Mouse (Mus musculus): Measurements from ENCODE around the gene Rab27a. TPM values are rescaled to one million over a fixed set of nuclear protein-coding genes. Genes with fewer than 3 reads are reported as not detected.

The Rab27a gene
- polyA plus RNA-seq, 1 experiment, result 0.06 TPM

DNA sequence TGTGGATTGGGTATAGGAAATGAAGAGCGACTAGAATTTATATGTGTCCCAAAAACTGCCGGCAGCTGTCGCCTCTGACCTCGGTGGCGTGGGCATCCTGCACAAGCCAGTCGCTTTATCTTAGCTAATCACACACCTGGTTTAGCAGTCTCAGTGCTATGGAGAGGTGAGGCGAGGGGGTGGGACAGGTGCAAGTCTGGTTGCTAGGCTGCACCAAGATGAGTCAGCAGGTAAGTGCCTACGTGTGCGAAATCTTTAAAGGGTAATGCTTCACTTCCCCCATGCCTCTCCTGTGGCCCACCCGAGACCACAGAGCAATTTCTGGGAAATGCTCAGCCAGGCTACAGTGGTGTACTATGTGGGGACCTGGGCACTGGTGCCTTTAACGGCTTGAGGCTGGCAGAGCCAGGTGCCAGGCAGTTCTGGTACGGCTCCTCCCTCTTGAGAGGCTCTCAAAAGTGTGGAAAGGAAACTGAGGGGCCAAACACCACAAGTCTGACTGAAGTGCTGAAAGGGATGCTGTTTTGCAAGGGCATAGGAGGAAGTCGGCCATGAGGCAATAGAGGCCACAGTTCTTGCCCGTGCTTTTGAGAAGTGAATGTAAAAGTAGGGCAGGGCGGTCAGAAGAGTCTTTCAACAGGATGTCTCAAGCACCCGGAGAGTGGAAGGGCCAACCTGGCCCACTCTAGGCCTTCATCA, 44.7 kb downstream of the Rab27a start:
- Histone ChIP-seq H3ac (ENCODE audit: control insufficient read depth, insufficient read length, low read depth) (no peak overlapping the region), H3K79me3 (ENCODE audit: low read depth) (no peaks in the 10 kb centered on the region), H3K4me3 (ENCODE audit: insufficient read depth, poor library complexity, severe bottlenecking) (no peak overlapping the region), H3K79me2 (ENCODE audit: control insufficient read depth, insufficient read depth) (no peaks in the 10 kb centered on the region), H3K36me3 (ENCODE audit: control insufficient read depth, insufficient read depth) (no peaks in the 10 kb centered on the region), H3K27me3 (ENCODE audit: control insufficient read depth, insufficient read depth, insufficient read length) (peaks cover 29% of the 10 kb centered on the region)
- TF ChIP-seq FOSL1 (IDR thresholded peaks at IDR 0.05; ENCODE audit: insufficient read depth, low read length, poor library complexity, severe bottlenecking) (no peak), MYOG (IDR thresholded peaks at IDR 0.05; ENCODE audit: control insufficient read depth, extremely low read depth, insufficient read length) (no peak), CEBPB (IDR thresholded peaks at IDR 0.05; ENCODE audit: low read depth) (no peak), USF1 (IDR thresholded peaks at IDR 0.05; ENCODE audit: low read depth) (no peak), MYOD1 (IDR thresholded peaks at IDR 0.05; ENCODE audit: control insufficient read depth, insufficient read length, low read depth) (no peak), MAX (IDR thresholded peaks at IDR 0.05) (no peak), CTCF (IDR thresholded peaks at IDR 0.05; ENCODE audit: control insufficient read depth, insufficient read depth, insufficient read length) (no peak)

GRCm38 (mm10) chr9:73090121-73090520, 45.5 kb downstream of the Rab27a start:
- Histone ChIP-seq H3K4me3 (ENCODE audit: insufficient read depth, poor library complexity, severe bottlenecking) (no peak overlapping the region), H3K79me3 (ENCODE audit: low read depth) (no peaks in the 10 kb centered on the region), H3ac (ENCODE audit: control insufficient read depth, insufficient read length, low read depth) (no peak overlapping the region), H3K27me3 (ENCODE audit: control insufficient read depth, insufficient read depth, insufficient read length) (peaks cover 35% of the 10 kb centered on the region), H3K79me2 (ENCODE audit: control insufficient read depth, insufficient read depth) (no peaks in the 10 kb centered on the region), H3K36me3 (ENCODE audit: control insufficient read depth, insufficient read depth) (no peaks in the 10 kb centered on the region)
- TF ChIP-seq MAX (IDR thresholded peaks at IDR 0.05), result no peak
- no peak for TF ChIP-seq USF1 (IDR thresholded peaks at IDR 0.05; ENCODE audit: low read depth)
- TF ChIP-seq CTCF (IDR thresholded peaks at IDR 0.05; ENCODE audit: control insufficient read depth, insufficient read depth, insufficient read length), result no peak
- TF ChIP-seq FOSL1 (IDR thresholded peaks at IDR 0.05; ENCODE audit: insufficient read depth, low read length, poor library complexity, severe bottlenecking), result no peak
- TF ChIP-seq MYOD1 (IDR thresholded peaks at IDR 0.05; ENCODE audit: control insufficient read depth, insufficient read length, low read depth), result no peak
- TF ChIP-seq MYOG (IDR thresholded peaks at IDR 0.05; ENCODE audit: control insufficient read depth, extremely low read depth, insufficient read length), result no peak
- TF ChIP-seq CEBPB (IDR thresholded peaks at IDR 0.05; ENCODE audit: low read depth), result no peak

DNA sequence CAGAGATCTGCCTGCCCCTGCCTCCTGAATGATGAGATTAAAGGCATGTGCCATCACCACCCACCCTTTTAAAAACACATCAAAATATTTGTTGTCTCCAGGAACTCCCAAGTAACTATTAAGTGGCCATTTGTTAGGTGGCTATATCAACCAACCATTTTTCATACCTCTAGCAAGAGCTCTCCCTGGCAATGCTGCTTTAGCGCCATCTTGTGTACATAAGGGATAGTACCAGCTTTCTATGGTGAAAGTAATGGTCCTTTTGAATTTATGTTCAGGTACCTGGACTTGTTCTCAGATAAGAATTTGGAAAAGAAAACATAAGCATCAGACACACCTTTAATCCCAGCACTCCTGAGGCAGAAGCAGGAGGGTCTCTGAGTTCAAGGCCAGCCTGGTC, 47.1 kb downstream of the Rab27a start:
- H3K36me3 ChIP-seq (ENCODE audit: control insufficient read depth, insufficient read depth), result no peaks in the 10 kb centered on the region
- no peaks in the 10 kb centered on the region for H3K79me2 ChIP-seq (ENCODE audit: control insufficient read depth, insufficient read depth)
- peaks cover 39% of the 10 kb centered on the region for H3K27me3 ChIP-seq (ENCODE audit: control insufficient read depth, insufficient read depth, insufficient read length)
- H3K4me3 ChIP-seq (ENCODE audit: insufficient read depth, poor library complexity, severe bottlenecking), result no peak overlapping the region
- no peak overlapping the region for H3ac ChIP-seq (ENCODE audit: control insufficient read depth, insufficient read length, low read depth)
- H3K79me3 ChIP-seq (ENCODE audit: low read depth), result no peaks in the 10 kb centered on the region
- TF ChIP-seq USF1 (IDR thresholded peaks at IDR 0.05; ENCODE audit: low read depth) (no peak), MYOG (IDR thresholded peaks at IDR 0.05; ENCODE audit: control insufficient read depth, extremely low read depth, insufficient read length) (no peak), CTCF (IDR thresholded peaks at IDR 0.05; ENCODE audit: control insufficient read depth, insufficient read depth, insufficient read length) (peak; percentile 24), FOSL1 (IDR thresholded peaks at IDR 0.05; ENCODE audit: insufficient read depth, low read length, poor library complexity, severe bottlenecking) (no peak), MYOD1 (IDR thresholded peaks at IDR 0.05; ENCODE audit: control insufficient read depth, insufficient read length, low read depth) (no peak)

GRCm38 (mm10) chr9:73094580-73094979, 49.9 kb downstream of the Rab27a start:
- no peaks in the 10 kb centered on the region for H3K79me3 ChIP-seq (ENCODE audit: low read depth)
- H3K27me3 ChIP-seq (ENCODE audit: control insufficient read depth, insufficient read depth, insufficient read length), result peaks cover 38% of the 10 kb centered on the region
- TF ChIP-seq MYOD1 (IDR thresholded peaks at IDR 0.05; ENCODE audit: control insufficient read depth, insufficient read length, low read depth) (no peak), USF1 (IDR thresholded peaks at IDR 0.05; ENCODE audit: low read depth) (no peak), CTCF (IDR thresholded peaks at IDR 0.05; ENCODE audit: control insufficient read depth, insufficient read depth, insufficient read length) (no peak), CEBPB (IDR thresholded peaks at IDR 0.05; ENCODE audit: low read depth) (no peak), FOSL1 (IDR thresholded peaks at IDR 0.05; ENCODE audit: insufficient read depth, low read length, poor library complexity, severe bottlenecking) (no peak), MAX (IDR thresholded peaks at IDR 0.05) (no peak), MYOG (IDR thresholded peaks at IDR 0.05; ENCODE audit: control insufficient read depth, extremely low read depth, insufficient read length) (no peak)
- H3K4me3 ChIP-seq (ENCODE audit: insufficient read depth, poor library complexity, severe bottlenecking), result no peak overlapping the region
- no peaks in the 10 kb centered on the region for H3K36me3 ChIP-seq (ENCODE audit: control insufficient read depth, insufficient read depth)
- H3ac ChIP-seq (ENCODE audit: control insufficient read depth, insufficient read length, low read depth), result no peak overlapping the region
- no peaks in the 10 kb centered on the region for H3K79me2 ChIP-seq (ENCODE audit: control insufficient read depth, insufficient read depth)

DNA sequence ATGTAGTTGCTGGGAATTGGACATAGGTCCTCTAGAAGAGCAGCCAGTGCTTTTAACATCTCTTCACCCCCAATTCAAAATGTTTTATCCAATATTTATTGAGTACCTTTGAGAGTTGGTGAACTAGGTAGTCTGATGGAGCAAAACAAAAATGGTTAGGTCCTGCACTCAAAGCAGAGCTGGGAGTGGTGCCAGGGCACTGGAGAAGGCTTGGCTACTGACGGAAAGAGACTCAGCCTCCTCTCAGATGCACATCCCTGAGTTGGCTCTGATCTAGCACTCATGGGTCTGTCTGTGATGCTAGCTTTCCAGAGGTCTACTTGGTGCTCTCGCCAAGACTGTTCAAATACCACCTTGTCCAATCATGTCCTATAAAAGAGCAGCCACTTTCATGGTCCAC, 53.2 kb downstream of the Rab27a start:
- Histone ChIP-seq H3ac (ENCODE audit: control insufficient read depth, insufficient read length, low read depth) (no peak overlapping the region), H3K36me3 (ENCODE audit: control insufficient read depth, insufficient read depth) (no peaks in the 10 kb centered on the region), H3K79me3 (ENCODE audit: low read depth) (no peaks in the 10 kb centered on the region), H3K27me3 (ENCODE audit: control insufficient read depth, insufficient read depth, insufficient read length) (peaks cover 36% of the 10 kb centered on the region), H3K4me3 (ENCODE audit: insufficient read depth, poor library complexity, severe bottlenecking) (no peak overlapping the region), H3K79me2 (ENCODE audit: control insufficient read depth, insufficient read depth) (no peaks in the 10 kb centered on the region)
- TF ChIP-seq FOSL1 (IDR thresholded peaks at IDR 0.05; ENCODE audit: insufficient read depth, low read length, poor library complexity, severe bottlenecking), result no peak
- TF ChIP-seq CTCF (IDR thresholded peaks at IDR 0.05; ENCODE audit: control insufficient read depth, insufficient read depth, insufficient read length), result no peak
- no peak for TF ChIP-seq MAX (IDR thresholded peaks at IDR 0.05)
- TF ChIP-seq CEBPB (IDR thresholded peaks at IDR 0.05; ENCODE audit: low read depth), result no peak
- no peak for TF ChIP-seq MYOG (IDR thresholded peaks at IDR 0.05; ENCODE audit: control insufficient read depth, extremely low read depth, insufficient read length)
- no peak for TF ChIP-seq USF1 (IDR thresholded peaks at IDR 0.05; ENCODE audit: low read depth)
- no peak for TF ChIP-seq MYOD1 (IDR thresholded peaks at IDR 0.05; ENCODE audit: control insufficient read depth, insufficient read length, low read depth)
